Mouse (Mus musculus): Measurements from ENCODE around the gene Phf20. TPM values are rescaled to one million over a fixed set of nuclear protein-coding genes. Genes with fewer than 3 reads are reported as not detected.

Phf20 gene
- polyA plus RNA-seq (2015; fragmentation: Illumina TruSeq; extraction: RNeasy Lipid Tissue Mini Kit (QIAGEN cat#74804); ENCODE audit: insufficient read depth, low replicate concordance), result 32.8 TPM

DNA sequence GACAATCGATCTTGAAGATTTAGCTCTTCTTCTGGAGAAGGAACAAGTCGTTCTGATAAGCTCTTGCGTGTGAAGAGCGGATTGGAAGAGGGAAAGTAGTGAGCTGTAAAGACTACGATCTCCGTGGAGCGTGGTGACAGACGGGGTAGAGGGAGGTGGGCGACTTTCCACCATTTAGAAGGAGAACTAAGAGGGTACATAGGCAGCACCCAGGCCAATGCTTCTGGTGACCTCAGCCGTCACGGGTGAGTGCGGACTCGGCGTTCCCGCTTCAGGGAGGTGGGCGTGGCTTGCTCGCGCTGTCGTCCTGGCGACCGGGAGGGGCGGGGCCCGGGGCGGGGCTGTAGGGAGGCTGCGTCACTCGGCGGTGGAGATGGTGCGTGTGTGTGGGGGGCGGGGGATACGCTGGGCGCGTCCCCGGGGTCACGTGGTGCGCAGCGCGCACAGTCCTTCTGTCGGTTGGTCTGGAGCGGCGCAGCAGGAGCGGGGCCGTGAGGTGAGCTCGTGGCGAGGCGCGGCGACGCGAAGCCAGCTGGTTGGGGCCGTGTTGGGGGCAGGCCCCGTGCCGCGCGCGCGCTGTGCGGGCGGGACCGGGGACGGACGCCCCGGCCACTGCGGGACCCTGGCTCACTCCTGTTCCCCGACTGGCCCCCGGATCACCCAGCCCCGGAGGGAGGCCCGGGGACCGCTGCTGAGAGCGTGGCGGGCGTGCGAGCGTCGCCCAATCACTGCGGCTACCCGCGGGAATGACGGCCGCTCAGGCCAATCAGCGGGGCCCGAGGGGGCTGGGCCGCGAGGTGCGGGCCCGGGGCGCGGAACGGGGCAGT, at the start of gene Phf20:
Gene Phf20, plus strand, starts transcription at position 165 of the 827 bp plus-strand sequence.

DNA sequence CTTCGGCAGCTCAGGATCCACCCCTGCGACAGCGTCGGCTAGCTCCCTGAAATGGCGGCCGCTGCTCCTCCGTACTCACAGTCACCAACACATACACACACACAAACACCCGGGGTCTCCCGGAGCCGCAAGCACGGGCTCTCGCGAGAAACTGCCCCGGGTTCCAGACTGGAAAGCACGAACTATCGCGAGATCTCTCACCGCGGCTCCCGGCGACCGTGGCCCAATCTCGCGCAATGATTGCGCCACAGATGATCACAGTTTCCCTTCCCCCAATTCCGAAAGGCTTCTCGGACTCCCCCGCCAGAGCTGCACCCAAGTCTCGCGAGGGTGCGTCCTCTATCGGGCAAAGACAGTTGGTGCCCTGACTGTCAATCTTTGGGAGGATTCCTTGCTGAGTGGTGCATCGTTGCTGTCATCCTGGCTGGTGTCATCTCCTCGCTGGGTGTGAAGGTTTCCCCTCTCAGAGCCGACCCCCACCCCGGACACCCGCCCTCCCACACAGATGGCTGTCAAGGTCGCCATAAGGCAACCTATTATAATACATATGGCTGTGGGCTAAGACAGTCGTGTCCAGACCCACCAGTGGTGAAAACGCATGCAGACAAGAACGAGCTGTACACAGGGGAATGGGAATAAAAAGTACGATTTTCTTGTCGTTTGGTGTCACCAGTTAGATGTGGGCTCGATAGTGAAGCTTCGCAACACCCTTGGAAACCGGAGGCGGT, 16.0 kb upstream of the Phf20 start, which contains the start of gene Rbm39:
Gene Rbm39, minus strand, starts transcription at position 145 of the 728 bp plus-strand sequence.

DNA sequence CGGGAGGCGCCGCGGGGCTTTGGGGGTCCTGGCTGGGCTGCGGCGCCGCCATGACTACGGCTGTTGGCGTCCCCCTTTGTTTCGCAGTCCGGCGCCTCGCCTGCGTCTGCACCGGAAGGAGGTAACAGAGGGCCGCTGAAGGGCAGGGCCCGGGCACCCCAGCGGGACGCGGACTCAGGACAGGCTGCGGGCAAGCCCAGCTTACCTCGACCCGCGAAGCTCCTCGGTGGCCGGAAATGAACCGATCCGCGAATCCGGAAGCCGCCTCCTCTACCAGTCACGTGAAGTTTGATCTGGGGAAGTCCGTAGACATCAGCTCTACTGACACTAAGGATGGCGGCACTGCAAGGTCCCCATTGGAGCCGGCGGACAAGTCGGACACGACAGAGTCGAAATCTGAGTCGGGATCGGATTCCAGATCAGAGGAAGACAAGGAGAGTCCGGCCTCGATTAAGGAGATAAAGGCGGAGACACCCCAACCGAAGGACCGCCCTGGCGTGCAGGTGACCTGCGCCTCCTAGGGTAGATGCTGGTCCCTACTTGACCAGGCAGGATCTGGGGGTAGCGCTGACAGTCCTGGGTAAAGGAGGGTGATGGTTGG, 116.1 kb downstream of the Phf20 start, which contains the start of the genes Cnbd2 and Scand1:
Gene Cnbd2, plus strand, starts transcription at position 3 of the 601 bp plus-strand sequence.
Gene Scand1, minus strand, starts transcription at position 408 of the 601 bp plus-strand sequence.

Other genes starting within 250 kb of the Phf20 start
- 41.4 TPM for gene Cep250, start 240.0 kb upstream of the Phf20 start, polyA plus RNA-seq (2015; fragmentation: Illumina TruSeq; extraction: RNeasy Lipid Tissue Mini Kit (QIAGEN cat#74804); ENCODE audit: insufficient read depth, low replicate concordance)
- 3.1 TPM for gene 6430550D23Rik, start 188.5 kb upstream of the Phf20 start, polyA plus RNA-seq (2015; fragmentation: Illumina TruSeq; extraction: RNeasy Lipid Tissue Mini Kit (QIAGEN cat#74804); ENCODE audit: insufficient read depth, low replicate concordance)
- gene Ergic3, start 188.4 kb upstream of the Phf20 start, polyA plus RNA-seq (2015; fragmentation: Illumina TruSeq; extraction: RNeasy Lipid Tissue Mini Kit (QIAGEN cat#74804); ENCODE audit: insufficient read depth, low replicate concordance), result 49.9 TPM
- not detected for gene Fer1l4, start 143.5 kb upstream of the Phf20 start, polyA plus RNA-seq (2015; fragmentation: Illumina TruSeq; extraction: RNeasy Lipid Tissue Mini Kit (QIAGEN cat#74804); ENCODE audit: insufficient read depth, low replicate concordance)
- gene Spag4, start 131.3 kb upstream of the Phf20 start, polyA plus RNA-seq (2015; fragmentation: Illumina TruSeq; extraction: RNeasy Lipid Tissue Mini Kit (QIAGEN cat#74804); ENCODE audit: insufficient read depth, low replicate concordance), result 0.32 TPM
- gene Cpne1, start 84.5 kb upstream of the Phf20 start, polyA plus RNA-seq (2015; fragmentation: Illumina TruSeq; extraction: RNeasy Lipid Tissue Mini Kit (QIAGEN cat#74804); ENCODE audit: insufficient read depth, low replicate concordance), result 53.8 TPM
- gene Rbm12, start 84.5 kb upstream of the Phf20 start, polyA plus RNA-seq (2015; fragmentation: Illumina TruSeq; extraction: RNeasy Lipid Tissue Mini Kit (QIAGEN cat#74804); ENCODE audit: insufficient read depth, low replicate concordance), result 39.7 TPM
- gene Gm28036, start 69.4 kb upstream of the Phf20 start, polyA plus RNA-seq (2015; fragmentation: Illumina TruSeq; extraction: RNeasy Lipid Tissue Mini Kit (QIAGEN cat#74804); ENCODE audit: insufficient read depth, low replicate concordance), result 28.9 TPM
- gene Romo1, start 52.4 kb upstream of the Phf20 start, polyA plus RNA-seq (2015; fragmentation: Illumina TruSeq; extraction: RNeasy Lipid Tissue Mini Kit (QIAGEN cat#74804); ENCODE audit: insufficient read depth, low replicate concordance), result 18.4 TPM
- gene Nfs1, start 52.3 kb upstream of the Phf20 start, polyA plus RNA-seq (2015; fragmentation: Illumina TruSeq; extraction: RNeasy Lipid Tissue Mini Kit (QIAGEN cat#74804); ENCODE audit: insufficient read depth, low replicate concordance), result 30.9 TPM
- 835 TPM for gene Rbm39, start 16.2 kb upstream of the Phf20 start, polyA plus RNA-seq (2015; fragmentation: Illumina TruSeq; extraction: RNeasy Lipid Tissue Mini Kit (QIAGEN cat#74804); ENCODE audit: insufficient read depth, low replicate concordance)
- gene Cnbd2, start 115.8 kb downstream of the Phf20 start, polyA plus RNA-seq (2015; fragmentation: Illumina TruSeq; extraction: RNeasy Lipid Tissue Mini Kit (QIAGEN cat#74804); ENCODE audit: insufficient read depth, low replicate concordance), result 11.5 TPM
- not detected for gene Scand1, start 116.2 kb downstream of the Phf20 start, polyA plus RNA-seq (2015; fragmentation: Illumina TruSeq; extraction: RNeasy Lipid Tissue Mini Kit (QIAGEN cat#74804); ENCODE audit: insufficient read depth, low replicate concordance)
- gene Epb41l1, start 224.4 kb downstream of the Phf20 start, polyA plus RNA-seq (2015; fragmentation: Illumina TruSeq; extraction: RNeasy Lipid Tissue Mini Kit (QIAGEN cat#74804); ENCODE audit: insufficient read depth, low replicate concordance), result 4.6 TPM

Measured in spleen, adult 10 weeks (tissue).